Mouse (Mus musculus) layer of hippocampus, adult 9-10 months (tissue): ENCODE measurements at regions not wholly inside any gene's neighbourhood (a gene's known extent, or its start where the extent isn't known, plus 50 kb on each side); places are given as distances from the start of the nearest gene placed in this dataset.
A peak's percentile ranks its signal among the peaks of the same experiment; 100 is the strongest.

Experiments
- DNase-seq: peaks from one replicate; pipeline ENCODE4 v3.0.0; 2022; ENCODE audit warnings: low spot score

DNA sequence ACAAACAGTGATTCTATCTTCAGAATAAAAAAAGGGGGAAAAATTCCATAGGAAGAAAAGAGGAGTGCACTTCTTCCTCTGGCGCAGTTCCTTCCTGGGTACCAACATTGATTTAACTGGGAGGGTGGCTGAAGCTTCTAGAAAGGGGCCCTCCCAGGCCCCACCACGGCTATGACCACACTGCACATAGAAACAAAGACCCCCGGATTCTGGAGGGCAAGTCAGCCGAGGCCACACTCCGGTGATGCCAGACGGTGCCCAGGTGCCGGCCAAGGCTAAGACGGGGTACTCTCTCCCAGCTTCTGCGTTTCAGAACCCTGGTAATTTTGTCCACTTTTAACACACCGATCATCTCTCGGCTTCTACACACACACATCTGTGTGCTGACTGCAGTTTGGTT, 435.8 kb downstream of the Zfp536 start:
- DNase-seq: no peak

DNA sequence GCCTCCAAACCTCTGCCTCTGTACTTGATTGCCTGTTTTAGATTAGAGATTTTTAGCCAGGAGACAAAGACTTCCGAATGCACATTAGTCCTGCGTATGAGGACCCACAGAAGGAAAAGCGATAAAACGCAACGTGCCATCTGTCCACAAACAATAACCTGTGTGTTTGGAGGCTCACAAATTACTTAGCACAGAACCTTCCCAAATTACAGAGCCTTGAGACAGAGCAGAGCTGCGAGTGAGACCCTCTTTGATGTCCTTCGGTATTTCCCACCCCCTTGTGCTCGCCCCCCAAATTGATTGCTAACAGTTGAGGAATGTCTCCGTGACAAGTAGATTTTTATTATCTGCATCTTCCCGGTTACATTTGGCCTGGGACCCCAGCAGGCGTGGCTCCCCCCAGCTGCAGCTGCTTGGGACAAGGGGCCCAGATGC, 435.4 kb downstream of the Zfp536 start:
- DNase-seq: no peak

DNA sequence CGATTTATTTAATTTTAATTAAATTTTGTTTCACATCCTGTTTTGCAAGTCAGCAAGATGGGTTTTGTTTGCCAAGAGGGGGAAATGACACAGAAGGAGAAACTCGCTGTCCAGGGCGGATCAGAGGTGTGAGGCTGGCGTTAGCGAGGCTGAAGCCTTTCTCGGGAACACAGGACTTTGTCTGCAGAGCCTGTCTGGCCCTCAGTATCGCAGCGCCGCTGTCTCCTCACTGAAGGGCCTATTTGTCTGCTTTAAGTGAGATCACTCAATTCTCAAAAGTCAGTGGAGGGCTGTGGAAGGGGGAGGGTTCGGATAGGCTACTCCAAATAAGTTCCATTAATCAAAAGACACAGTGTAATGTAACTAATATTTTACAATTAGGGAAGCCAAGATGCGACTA, 430.8 kb downstream of the Zfp536 start:
- no peak for DNase-seq

DNA sequence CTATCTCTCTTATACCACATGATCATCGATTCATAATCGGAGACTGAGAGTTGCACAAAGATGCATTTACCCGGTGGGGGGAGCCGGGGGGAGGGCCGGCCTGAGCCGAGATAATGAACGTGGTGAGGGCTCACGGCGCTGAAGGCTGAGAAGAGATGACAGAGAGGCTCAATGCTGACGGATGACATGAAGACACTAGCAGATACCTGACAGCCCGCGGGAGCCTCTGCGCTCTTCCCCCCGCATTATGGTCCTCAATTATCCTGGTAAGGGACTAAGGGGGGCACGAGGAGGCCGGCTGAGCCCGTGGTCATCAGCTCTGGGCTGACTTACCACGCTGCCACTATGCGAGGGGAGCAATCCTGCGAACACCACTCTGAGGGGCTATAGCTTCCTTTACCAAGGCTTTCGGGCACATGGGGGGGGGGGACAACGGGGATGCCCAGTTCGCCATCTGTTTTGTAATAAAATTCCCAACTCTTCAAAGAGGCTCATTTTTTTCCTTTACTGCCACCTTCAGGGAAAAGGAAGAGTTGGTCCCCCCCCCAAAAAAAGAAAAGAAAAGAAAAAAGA, 430.3 kb downstream of the Zfp536 start:
- DNase-seq: no peak

DNA sequence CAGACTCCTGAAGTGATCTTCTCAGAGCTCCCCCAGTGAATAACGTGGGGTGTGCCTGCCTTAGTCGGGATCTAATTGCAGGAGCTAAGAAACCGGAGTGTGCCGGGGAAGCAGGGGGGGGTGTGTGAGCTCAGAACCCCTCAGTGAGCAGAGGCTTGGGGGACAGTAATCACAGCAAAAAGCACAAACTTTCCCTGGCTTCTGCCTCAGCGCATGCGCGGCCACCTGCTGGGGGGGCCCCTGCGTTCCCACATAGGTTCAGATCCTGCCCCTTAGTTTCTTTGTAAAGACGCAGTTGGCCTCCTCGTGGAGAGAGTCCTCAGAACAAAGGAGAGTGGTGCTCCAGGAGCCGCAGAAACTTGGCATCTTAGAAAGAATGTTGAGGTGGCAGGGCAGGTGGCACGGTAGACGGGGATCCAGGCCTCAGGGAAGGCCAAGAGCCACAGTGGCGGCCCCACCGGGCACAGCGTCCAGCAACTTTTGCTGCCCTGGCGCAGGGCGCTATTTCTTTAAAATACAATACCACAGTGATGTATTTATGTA, 429.7 kb downstream of the Zfp536 start:
- DNase-seq: no peak

DNA sequence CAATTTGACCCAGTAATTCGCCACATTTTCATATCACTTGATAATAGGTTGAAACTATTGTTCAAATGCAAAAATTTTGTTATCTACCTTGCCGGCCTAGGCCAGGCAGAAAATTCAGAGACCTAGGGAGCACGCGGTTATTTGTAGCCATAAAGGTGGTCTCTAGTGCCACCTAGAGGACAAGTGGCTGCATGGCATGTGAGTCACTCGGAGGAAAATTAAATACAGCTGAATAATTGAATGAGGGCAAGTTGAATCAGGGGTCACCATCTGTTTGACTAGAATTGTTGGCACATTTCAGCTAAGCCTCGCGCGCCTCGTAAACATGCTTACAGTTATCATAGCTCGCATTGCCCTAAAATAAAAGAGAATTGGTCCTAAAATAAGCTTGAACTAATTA, 427.4 kb downstream of the Zfp536 start:
- DNase-seq: peak; percentile 59

DNA sequence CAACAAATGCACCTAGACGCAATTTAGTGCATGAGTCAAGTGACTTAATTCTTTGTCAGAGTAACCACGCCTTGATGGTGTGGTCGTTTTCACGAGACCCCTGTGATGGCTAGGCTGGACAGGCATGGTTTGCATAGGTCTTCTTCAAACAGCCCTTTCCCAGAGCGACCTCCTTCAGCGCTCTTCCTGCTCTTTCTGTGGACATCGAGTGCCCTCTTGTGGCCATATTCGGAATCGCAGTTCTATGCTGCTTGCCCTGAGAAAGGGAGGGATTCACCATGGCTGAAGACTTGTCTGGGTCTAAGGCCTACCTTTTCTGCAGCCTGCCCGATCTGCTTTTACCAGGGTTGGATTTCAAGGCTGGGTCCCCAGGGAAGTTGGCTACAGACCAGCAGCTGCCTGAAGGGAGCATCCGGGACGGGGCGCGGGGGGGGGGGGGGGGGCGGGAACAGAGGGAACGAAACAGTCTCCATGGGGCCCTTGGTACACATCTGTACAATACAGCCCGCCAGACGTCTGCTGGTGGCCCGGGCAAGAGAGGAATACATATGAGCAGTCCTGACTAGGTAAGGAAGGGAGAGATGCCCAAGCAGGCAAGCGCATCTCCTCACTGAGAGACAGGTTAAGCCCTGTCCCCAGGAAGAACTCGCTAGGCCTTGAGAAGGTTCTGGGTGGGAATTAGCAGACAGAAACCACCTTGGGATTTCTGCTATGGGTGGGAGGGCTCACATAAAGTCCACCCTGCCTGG, 415.6 kb downstream of the Zfp536 start:
- DNase-seq: peak; percentile 96

DNA sequence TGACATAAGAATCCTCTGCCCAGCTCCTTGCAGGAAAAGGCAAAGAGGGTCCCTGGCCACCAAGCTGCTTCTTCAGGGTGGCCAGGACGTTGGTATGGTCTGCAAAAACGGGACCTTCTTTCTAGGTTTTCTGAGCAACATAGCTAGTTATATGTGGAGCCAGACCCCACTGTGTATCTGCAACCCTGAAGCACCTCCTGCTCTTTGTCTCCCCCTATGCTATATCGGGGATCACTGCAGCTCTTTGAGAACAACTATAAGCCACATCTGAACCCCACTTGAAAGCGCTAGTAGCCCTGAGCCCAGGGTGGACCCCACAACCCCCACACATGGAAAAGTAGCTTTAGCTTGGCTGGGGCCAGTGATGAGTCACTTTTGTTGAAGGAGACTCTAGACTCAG, 414.9 kb downstream of the Zfp536 start:
- DNase-seq: no peak

DNA sequence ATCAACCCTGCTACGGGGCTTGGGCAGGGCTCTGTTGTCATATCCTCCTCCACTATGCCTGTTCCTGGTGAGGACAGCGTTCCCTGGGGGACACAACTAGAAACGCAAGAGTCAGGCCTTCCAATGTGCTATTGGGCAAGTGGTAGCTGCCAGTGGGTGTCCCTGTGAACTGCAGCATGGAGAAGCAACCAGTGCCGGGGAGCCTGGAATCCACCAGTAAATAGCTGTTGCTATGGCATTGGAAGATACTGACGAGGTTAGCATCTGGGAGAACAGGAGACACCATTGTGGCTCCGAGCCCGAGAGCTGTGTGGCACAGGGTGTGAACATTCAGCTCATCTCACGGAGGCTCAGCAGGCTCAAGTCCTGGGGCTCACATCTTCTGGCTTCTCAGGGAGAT, 414.0 kb downstream of the Zfp536 start:
- DNase-seq: no peak

DNA sequence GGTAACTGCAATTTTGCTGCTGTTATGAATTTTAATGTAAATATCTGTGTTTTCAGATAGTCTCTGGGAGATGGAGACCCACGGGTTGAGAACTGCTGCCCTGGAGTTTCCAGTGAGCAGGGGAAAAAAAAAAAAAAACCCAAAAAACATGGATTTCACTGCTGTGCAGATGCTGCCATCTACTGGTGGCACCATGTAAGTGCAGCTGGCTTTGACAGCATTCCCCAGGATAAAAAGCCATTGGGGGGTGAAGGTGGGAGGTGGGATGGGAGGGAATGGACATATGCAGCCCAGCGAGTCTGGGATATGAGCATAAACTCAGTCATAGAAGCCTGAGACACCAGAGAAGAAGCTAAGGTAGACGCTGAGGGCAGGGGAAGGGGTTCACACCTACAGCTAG, 413.3 kb downstream of the Zfp536 start:
- DNase-seq: no peak

DNA sequence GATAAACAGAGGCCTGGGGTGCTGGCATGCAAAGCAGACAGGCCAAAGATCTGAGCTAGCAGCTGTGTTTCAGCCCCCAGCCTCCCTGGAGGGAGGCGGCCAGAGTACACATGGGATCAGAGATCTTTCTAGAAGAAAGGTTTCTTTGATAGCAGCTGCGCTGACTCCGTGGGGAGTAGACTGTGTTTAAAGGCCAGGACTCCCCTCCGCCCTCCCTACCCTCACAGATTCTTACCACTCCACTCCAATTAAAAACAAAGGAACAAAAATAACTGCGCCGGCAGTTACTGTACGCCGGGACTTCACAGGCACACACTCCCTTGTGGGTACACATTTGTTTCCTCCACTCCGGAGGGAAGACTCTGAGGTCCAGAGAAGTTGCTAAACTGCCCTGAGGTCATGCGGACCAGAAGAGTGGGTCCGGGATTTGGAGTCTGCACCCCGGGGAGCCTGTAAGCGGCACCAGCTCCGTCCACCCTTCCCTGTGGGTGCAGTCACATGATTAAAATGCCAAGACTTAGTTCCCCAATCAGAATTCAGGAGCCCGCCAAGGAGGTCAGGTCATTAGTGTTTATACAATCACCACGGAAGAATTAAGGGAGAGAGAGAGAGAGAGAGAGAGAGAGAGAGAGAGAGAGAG, 411.5 kb downstream of the Zfp536 start:
- DNase-seq: no peak

DNA sequence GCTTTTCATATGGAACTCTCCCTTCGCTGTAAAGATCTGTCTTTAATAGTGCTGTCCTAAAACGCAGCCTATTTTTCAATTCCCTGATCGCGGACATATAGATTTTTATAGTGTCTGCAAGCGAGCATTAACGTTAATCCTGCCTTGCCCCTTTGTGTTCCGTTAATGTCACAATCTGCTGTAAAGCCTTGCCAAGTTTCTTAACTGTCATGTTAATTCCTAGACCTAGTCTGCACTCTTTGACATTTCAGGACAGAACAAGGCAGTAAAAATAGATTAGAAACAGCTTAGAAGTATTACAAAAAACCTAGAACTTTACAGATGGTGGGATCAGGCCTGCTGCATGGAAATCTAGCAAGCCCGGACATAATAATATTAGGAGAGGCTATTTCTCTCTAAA, 410.6 kb downstream of the Zfp536 start:
- DNase-seq: no peak

DNA sequence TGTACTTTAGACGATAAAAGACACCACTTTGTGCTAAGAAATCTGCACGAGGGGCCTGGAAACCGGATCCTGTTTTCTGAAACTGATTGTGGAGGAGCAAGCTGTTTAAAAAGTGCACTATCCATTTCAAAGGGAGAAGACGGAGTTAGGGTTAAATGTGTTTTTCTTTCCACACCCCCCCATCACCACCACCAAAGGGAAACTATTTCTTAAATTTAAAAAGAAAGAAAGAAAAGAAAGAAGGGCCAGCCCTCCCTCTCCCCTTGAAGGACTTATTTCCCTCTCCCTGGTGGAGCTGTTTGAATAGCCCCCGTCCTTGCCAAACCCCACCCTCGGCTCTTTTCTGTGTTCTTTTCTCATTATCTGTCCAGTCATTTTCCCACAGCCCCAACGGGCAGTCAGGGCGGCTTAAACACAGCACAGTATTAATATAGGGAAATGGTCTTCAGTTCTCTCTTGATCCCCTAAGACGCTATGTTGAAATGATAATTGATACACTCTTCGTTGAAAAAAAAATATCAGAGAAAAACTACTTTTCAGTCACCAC, 409.7 kb downstream of the Zfp536 start:
- DNase-seq: no peak

DNA sequence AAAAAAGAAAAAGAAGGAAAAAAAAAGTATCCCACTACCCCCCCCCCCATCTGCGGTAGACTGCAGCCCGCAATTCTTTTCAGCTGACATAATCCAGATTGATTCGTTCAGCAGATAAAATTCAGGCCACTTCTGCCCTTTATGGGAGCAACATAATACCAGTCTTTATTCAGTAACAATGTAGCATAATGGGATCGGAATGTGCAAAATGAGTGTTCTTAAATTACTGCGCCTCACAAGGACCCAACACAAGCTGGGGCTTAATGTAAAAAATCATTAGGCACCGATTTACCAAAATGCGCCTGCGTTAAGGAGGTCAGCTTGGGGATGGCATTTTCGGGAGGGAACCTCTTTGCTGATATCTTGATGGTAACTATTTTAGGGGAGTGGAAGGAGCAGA, 409.2 kb downstream of the Zfp536 start:
- no peak for DNase-seq

DNA sequence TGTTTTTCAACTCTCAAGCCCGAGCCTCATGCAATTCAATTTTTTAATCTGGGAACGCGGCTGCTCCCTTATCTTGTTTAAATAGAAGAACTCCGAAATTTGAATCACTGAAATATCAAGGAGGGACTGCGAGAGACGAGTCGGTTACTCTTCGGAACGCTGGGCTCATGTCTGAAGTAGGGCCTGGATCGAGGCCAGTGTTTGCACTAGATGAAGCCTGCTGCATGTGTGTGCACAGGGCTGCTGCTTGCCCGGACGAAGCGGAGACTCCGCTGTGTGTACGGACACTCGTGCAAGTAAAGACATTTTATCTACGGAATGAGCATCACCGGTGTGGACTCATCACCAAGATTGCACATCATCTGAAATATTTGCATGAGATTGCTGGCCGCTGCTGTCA, 407.4 kb downstream of the Zfp536 start:
- DNase-seq: no peak

DNA sequence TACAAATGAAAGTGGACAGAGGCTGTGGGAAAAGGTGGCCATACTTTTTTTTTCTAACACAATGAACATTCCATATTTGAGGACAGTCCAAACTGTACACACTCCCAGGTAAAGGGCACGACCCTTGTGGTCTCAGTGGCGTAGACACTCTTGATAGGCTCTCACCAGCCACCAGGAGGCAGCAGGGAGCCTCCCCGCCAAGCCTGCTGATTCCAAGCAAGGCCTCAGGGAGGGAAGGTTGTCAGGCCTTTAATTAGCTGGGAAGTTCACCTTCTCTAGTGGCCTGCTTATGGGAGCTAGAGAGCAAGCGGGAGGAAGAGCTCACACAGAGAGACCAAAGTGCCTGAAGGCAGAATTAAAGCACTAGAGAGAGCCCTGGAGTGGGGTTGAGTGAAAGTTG, 403.7 kb downstream of the Zfp536 start:
- DNase-seq: no peak

DNA sequence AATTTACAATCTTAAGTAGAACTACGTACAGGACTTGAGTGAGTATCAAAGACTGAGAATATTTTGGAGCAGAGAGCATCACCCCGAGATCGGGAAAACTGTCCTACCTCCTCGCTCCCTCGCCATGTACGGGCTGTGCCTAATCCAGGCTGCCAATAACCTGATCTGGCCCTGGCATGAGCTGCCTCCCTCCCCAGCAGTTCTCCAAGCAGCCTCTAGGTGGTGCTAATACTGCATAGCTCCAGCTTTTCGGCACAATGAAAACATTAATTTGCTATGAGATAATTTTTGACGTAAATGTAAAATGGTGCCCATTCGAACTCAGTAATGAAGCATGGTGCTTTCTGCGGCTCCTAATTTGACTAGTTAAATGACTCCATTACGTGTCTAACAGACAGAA, 399.6 kb downstream of the Zfp536 start:
- DNase-seq: peak; percentile 81

DNA sequence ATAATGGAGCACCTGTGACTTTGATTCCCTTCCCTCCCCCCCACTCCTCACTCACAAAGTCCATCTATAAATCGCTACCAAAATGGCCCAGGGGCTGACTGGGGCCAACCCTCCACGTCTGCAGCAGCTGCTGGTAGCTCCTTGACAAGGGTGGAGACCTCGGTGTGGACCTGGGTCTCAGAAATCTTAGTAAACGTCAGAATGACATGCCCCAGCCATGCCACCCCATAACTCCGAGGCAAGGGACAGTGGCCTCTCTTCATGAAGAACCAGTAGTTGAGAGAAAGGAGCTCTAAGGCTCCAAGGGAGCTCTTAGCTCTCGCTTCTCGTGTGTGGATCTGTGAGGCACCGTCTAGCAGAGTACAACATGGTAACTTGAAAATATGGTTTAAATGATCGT, 398.4 kb downstream of the Zfp536 start:
- no peak for DNase-seq

DNA sequence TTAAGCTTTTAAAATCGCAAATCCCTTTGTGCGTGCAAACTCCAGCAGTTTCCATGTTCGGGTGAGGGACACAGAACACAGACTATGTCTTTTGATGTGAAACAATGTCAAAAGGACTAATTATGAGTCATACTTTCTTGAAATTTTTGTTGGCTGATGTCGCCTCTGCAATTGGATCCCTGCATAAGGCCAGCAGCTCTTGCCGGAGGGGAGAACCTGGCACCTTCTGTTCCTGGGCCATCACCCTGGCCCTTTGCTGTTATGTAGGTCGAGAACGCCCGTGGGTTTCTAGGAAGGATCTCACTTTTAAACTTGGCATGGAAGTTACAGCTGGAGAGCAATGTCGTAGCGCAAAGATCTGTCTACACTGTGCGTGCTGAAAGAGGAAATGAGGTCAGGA, 397.9 kb downstream of the Zfp536 start:
- no peak for DNase-seq

DNA sequence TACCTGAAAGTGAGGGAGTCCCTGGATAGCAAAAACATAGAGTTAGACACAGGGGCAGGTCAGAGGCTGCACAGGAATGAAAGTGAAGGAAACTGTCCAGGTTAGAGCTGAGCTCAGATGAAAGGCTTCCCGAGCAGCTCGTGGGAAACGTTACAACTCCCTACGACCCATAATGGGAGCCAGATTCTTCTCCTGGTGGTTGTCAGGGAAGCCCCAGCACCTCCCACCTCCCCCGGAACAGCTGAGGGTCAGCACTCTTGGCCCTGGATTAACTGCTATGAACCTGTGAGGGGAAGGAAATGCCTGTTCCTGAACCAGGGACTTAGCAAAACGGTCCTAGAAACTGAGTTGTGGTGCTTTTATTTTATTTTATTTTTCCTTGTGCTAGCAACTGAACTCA, 397.2 kb downstream of the Zfp536 start:
- no peak for DNase-seq

DNA sequence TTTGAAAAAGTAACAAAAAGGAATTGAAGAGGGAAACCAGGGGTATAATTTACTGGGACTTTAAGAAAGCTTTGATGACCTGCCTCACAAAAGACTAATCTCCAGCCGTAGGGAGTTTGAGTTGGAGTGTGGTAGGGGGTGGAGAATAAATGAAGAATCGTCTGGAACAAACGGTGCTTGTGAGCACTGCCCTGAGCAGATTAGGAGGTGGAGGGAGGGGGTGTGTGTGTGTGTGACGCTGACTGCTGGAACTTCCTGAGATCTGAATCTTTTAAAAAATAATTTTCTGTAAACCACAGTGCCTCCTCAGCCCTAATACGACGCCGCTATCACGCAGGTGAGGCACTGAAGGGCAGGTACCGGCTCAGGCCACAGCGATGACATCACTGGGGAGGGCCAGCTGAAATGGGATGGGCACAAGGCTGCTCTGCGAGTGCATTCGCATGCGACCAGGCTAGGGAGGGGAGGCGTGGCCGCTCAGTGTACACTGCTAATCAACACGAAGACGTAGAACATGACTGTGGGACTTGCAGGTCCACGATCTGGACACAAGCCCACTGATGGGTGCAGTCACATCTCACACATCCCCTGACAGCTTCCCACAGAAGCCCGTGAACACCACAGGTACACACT, 395.4 kb downstream of the Zfp536 start:
- no peak for DNase-seq

DNA sequence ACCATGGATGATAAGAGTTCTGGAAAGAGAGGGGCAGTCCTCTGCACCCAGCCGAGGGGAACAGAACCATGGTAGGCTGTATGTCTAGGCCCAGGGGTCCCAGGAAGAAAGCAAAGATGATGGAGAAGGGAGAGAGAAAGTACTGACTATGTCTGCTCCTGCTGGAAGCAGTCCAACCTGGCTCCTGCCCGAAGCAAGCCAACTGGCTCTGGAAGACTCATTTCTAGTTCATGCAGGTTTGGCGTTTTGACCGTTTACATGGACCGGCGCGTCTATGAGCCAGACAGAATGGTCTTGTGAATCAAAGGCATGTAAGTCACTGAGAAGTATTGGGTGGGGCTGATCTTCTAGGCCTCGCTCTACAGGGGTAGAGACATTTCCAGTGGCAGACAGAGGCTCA, 385.6 kb downstream of the Zfp536 start:
- no peak for DNase-seq
